Mouse (Mus musculus) megakaryocyte progenitor cell, adult 5-6 weeks (primary cell): ENCODE measurements around the gene Mmp15. TPM values are rescaled to one million over a fixed set of nuclear protein-coding genes. Genes with fewer than 3 reads are reported as not detected.

ENCODE experiments used
- ATAC-seq: replicated peaks from 2 replicates; pipeline ENCODE4 v1.8.0; 2016; ENCODE audit warnings: mild to moderate bottlenecking, moderate TSS enrichment, inconsistent platforms; ENCODE audit not compliant: poor library complexity
- total RNA-seq, 2 experiments: library from RNA; stranded (forward) in 1 of 2; stranded (reverse) in 1 of 2; fragments of 157-497, 149-512 nt in 1 of 2; fragments of 200-1000 nt in 1 of 2; gene quantifications; 2 replicates each; pipeline versions ENCODE4 v1.2.3 to v1.2.4; 2015 to 2017

The Mmp15 gene
- total RNA-seq, 2 experiments from 2014 or later = 0.04 to 0.42 TPM

DNA sequence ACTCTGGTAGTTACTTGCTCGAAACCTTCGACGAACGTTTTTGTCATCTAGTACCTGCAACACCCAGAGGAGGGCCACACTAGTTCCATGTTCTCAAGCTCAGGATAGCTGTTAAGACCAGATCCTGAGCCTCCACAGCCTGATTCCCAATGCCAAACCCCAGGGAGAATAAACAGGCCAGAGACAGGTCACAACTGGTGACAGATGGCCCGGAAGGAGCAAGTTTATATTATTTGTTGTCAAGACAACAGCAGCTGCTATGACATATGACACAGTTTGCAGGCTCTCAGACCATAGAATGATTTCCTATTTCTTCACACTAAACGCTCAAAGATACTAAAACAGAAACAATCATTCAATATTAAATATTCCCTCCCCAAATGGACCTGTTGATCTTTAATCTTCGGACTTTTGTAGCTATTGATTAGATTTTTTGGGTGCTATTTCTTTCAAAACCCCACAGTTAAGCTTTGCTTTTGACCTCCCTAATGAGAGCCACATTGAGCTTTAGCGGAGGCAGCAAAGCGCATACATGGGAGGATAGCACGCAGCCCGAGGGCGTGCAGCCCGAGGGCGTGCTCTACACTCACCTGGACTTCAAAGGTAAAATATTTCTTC, 70.2 kb downstream of the Mmp15 start:
- no peak for ATAC-seq

Other genes starting within 250 kb of the Mmp15 start
- gene Kifc3, start 149.5 kb upstream of the Mmp15 start, total RNA-seq (2015) = 0.73 and 0.99 TPM in 2 replicates
- gene Kifc3, start 149.5 kb upstream of the Mmp15 start, total RNA-seq (2017) = 0.68 and 1.4 TPM in 2 replicates
- gene Cngb1, start 45.7 kb upstream of the Mmp15 start, total RNA-seq (2015) = 6.3 and 9.3 TPM in 2 replicates
- 2.8 and 3.0 TPM in 2 replicates for gene Cngb1, start 45.7 kb upstream of the Mmp15 start, total RNA-seq (2017)
- not detected in 2 replicates for gene Tepp, start 41.7 kb upstream of the Mmp15 start, total RNA-seq (2015)
- 0.68 TPM in 1 of 2 replicates, not detected in the other for gene Tepp, start 41.7 kb upstream of the Mmp15 start, total RNA-seq (2017)
- gene Zfp319, start 20.3 kb upstream of the Mmp15 start, total RNA-seq (2015) = 5.5 and 6.1 TPM in 2 replicates
- 2.1 and 2.6 TPM in 2 replicates for gene Zfp319, start 20.3 kb upstream of the Mmp15 start, total RNA-seq (2017)
- gene Usb1, start 20.0 kb upstream of the Mmp15 start, total RNA-seq (2015) = 27.6 and 28.0 TPM in 2 replicates
- gene Usb1, start 20.0 kb upstream of the Mmp15 start, total RNA-seq (2017) = 27.3 and 31.9 TPM in 2 replicates
- 96.0 and 101 TPM in 2 replicates for gene Cfap20, start 82.6 kb downstream of the Mmp15 start, total RNA-seq (2015)
- gene Cfap20, start 82.6 kb downstream of the Mmp15 start, total RNA-seq (2017) = 52.0 and 63.2 TPM in 2 replicates
- gene Csnk2a2, start 137.8 kb downstream of the Mmp15 start, total RNA-seq (2015) = 113 TPM in 2 replicates
- 30.0 and 33.1 TPM in 2 replicates for gene Csnk2a2, start 137.8 kb downstream of the Mmp15 start, total RNA-seq (2017)
- not detected in 2 replicates for gene Ccdc113, start 181.8 kb downstream of the Mmp15 start, total RNA-seq (2015)
- gene Ccdc113, start 181.8 kb downstream of the Mmp15 start, total RNA-seq (2017) = not detected in 2 replicates
- gene Prss54, start 224.1 kb downstream of the Mmp15 start, total RNA-seq (2015) = not detected in 2 replicates
- not detected in 2 replicates for gene Prss54, start 224.1 kb downstream of the Mmp15 start, total RNA-seq (2017)